ENCODE assay signal across 31 mouse cellular contexts in genomic region chr8:71451337-71451736, GRCm38 (mm10).
"Had no signal": no experiment of that assay in that cellular context is flagged by ENCODE, and none has a peak within 500 bp of the region (broad histone marks: within the 10 kb centered on the region; RNA-seq: fewer than 3 reads in every experiment).

No protein-coding gene starts in this region.

- H3K9ac ChIP-seq: limb, embryonic 12.5 days; limb, embryonic 13.5 days; limb, embryonic 15.5 days; liver, embryonic 12.5 days; liver, embryonic 13.5 days; liver, embryonic 14.5 days; liver, embryonic 15.5 days; liver, postnatal 0 days; lung, embryonic 14.5 days; lung, embryonic 15.5 days; midbrain, embryonic 12.5 days; midbrain, embryonic 13.5 days; midbrain, embryonic 15.5 days; neural tube, embryonic 12.5 days had no signal

- H3K36me3 ChIP-seq: limb, embryonic 10.5 days; limb, embryonic 15.5 days; liver, embryonic 12.5 days; liver, embryonic 13.5 days; liver, embryonic 15.5 days; lung, embryonic 15.5 days; midbrain, embryonic 13.5 days; midbrain, embryonic 15.5 days; neural tube, embryonic 12.5 days had no signal

- DNase-seq: left cerebral cortex, postnatal 4 days; liver; liver, embryonic 13.5 days; liver, postnatal 0 days; lung, adult 18-20 months; lung, adult 2 months; lung, embryonic 14.5 days; lung, postnatal 10 days; lung, postnatal 14 days; lung, postnatal 36 days; midbrain, embryonic 14.5 days had no signal

- ATAC-seq: liver, embryonic 12.5 days; liver, postnatal 0 days; lung, postnatal 0 days; midbrain, embryonic 13.5 days; midbrain, embryonic 15.5 days; midbrain, embryonic 16.5 days had no signal

- H3K4me3 ChIP-seq: limb, embryonic 10.5 days; limb, embryonic 12.5 days; limb, embryonic 13.5 days; limb, embryonic 15.5 days; liver, embryonic 12.5 days; liver, embryonic 13.5 days; liver, embryonic 15.5 days; lung, embryonic 15.5 days; megakaryocyte, embryonic 14.5 days; midbrain, embryonic 10.5 days; midbrain, embryonic 12.5 days; midbrain, embryonic 13.5 days; midbrain, embryonic 15.5 days; myocyte; neural tube, embryonic 12.5 days had no signal

- H3K4me2 ChIP-seq: limb, embryonic 12.5 days; limb, embryonic 13.5 days; limb, embryonic 15.5 days; liver, embryonic 11.5 days; liver, embryonic 12.5 days; liver, embryonic 13.5 days; liver, embryonic 15.5 days; lung, embryonic 14.5 days; lung, embryonic 15.5 days; midbrain, embryonic 11.5 days; midbrain, embryonic 12.5 days; midbrain, embryonic 13.5 days; midbrain, embryonic 15.5 days; neural tube, embryonic 12.5 days had no signal

- H3K27me3 ChIP-seq: limb, embryonic 13.5 days; limb, embryonic 15.5 days; lung, embryonic 15.5 days; midbrain, embryonic 13.5 days; midbrain, embryonic 15.5 days; neural tube, embryonic 12.5 days had no signal

- H3K27ac ChIP-seq: limb, embryonic 10.5 days; limb, embryonic 12.5 days; limb, embryonic 13.5 days; limb, embryonic 15.5 days; liver, embryonic 12.5 days; liver, embryonic 13.5 days; liver, embryonic 14.5 days; liver, embryonic 15.5 days; lung, embryonic 15.5 days; macrophage; midbrain, embryonic 10.5 days; midbrain, embryonic 12.5 days; midbrain, embryonic 13.5 days; midbrain, embryonic 15.5 days; neural tube, embryonic 12.5 days had no signal

- H3K4me1 ChIP-seq: limb, embryonic 15.5 days; liver, embryonic 12.5 days; liver, embryonic 13.5 days; liver, embryonic 15.5 days; lung, embryonic 15.5 days; midbrain, embryonic 10.5 days; midbrain, embryonic 12.5 days; midbrain, embryonic 13.5 days; midbrain, embryonic 15.5 days; neural tube, embryonic 12.5 days had no signal

- H3K9me3 ChIP-seq: limb, embryonic 10.5 days; limb, embryonic 12.5 days; limb, embryonic 13.5 days; limb, embryonic 15.5 days; liver, embryonic 12.5 days; liver, embryonic 13.5 days; liver, embryonic 15.5 days; lung, embryonic 15.5 days; midbrain, embryonic 12.5 days; midbrain, embryonic 13.5 days; midbrain, embryonic 15.5 days; neural tube, embryonic 12.5 days had no signal
